Mouse (Mus musculus) naive thymus-derived CD4-positive, alpha-beta T cell, adult 2 months (primary cell): ENCODE measurements around the gene Gng12.

Experiments
- DNase-seq: peaks from one replicate; pipeline ENCODE4 v3.0.0-alpha.2; 2011; ENCODE audit warnings: low read depth

The Gng12 gene

GRCm38 (mm10) chr6:66917032-66917431 is 20.8 kb downstream of the Gng12 start:
- no peak for DNase-seq

GRCm38 (mm10) chr6:66920786-66921185 is 24.6 kb downstream of the Gng12 start:
- DNase-seq: no peak

GRCm38 (mm10) chr6:66921755-66922154 is 25.6 kb downstream of the Gng12 start:
- DNase-seq: no peak

GRCm38 (mm10) chr6:66922501-66922900 is 26.3 kb downstream of the Gng12 start:
- no peak for DNase-seq

- no peak for DNase-seq
Measured at GRCm38 (mm10) chr6:66923851-66924250, 27.7 kb downstream of the Gng12 start.

- DNase-seq: no peak
Measured at GRCm38 (mm10) chr6:66924315-66924965, 28.2 kb downstream of the Gng12 start.

GRCm38 (mm10) chr6:66926269-66926668 is 30.1 kb downstream of the Gng12 start:
- DNase-seq: no peak

- no peak for DNase-seq
Measured at GRCm38 (mm10) chr6:66928972-66929645, 32.9 kb downstream of the Gng12 start.

GRCm38 (mm10) chr6:66929694-66930093 is 33.5 kb downstream of the Gng12 start:
- DNase-seq: peak; percentile 16

GRCm38 (mm10) chr6:66932206-66932819 is 36.1 kb downstream of the Gng12 start:
- DNase-seq: no peak

- DNase-seq: no peak
Measured at GRCm38 (mm10) chr6:66940656-66941235, 44.5 kb downstream of the Gng12 start.

GRCm38 (mm10) chr6:66941792-66942191 is 45.6 kb downstream of the Gng12 start:
- DNase-seq: no peak

- no peak for DNase-seq
Measured at GRCm38 (mm10) chr6:66942826-66943225, 46.6 kb downstream of the Gng12 start.

GRCm38 (mm10) chr6:66943367-66944189 is 47.4 kb downstream of the Gng12 start:
- DNase-seq: no peak

GRCm38 (mm10) chr6:66944190-66945003 is 48.2 kb downstream of the Gng12 start:
- DNase-seq: peak; percentile 30

- DNase-seq: peak; percentile 12
Measured at GRCm38 (mm10) chr6:66945004-66945356, 48.8 kb downstream of the Gng12 start.

GRCm38 (mm10) chr6:66948111-66948510 is 51.9 kb downstream of the Gng12 start:
- DNase-seq: no peak

- no peak for DNase-seq
Measured at GRCm38 (mm10) chr6:66948848-66949247, 52.7 kb downstream of the Gng12 start.

GRCm38 (mm10) chr6:66951726-66952418 is 55.7 kb downstream of the Gng12 start:
- no peak for DNase-seq

GRCm38 (mm10) chr6:66953951-66954519 is 57.8 kb downstream of the Gng12 start:
- peak; percentile 18 for DNase-seq
